Mouse (Mus musculus): ENCODE data around the gene Fam163a.

The Fam163a gene

DNA sequence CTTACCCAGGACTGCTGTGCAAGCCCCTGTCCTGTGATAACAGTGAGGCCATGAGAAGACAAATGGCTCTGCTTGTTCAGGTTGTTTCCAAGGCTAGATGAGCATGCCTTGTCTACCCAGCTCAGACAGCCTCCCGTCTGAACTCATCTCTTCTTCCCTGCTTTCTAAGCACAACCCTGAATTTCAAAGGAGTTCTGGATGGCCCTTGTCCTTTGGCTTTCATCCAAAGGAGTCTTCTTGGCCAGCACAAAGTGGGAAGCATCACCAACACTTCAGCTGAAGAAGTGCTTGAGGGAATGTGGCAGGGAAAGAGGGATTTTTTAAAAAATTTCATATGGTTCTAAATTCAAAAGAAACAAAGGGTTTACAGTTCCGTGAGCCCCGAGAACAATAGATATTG is 3.8 kb downstream of the Fam163a start:
- no peak for DNase-seq (ENCODE audit: low spot score in 2 of 2)

DNA sequence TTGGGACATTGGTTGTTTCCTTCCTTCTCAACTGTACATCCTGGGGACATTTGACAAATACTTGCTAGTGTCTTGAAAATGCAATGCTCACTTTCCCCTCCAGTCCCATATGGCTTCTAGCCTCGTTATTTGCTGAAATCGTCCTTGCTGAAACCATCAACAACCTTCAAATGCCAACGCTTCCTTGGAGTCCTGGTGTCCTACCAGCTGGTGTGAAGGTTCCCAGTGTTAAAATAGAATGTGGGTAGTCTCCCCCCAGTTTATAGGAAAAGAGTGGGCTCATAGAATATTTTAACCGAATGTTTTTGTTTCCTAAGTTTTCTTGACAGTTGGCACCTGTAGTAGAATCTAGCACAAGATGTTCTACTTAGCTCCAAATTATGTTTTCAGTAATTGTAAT is 7.2 kb downstream of the Fam163a start:
- peak in 1 of 2 experiments; percentile 44 for DNase-seq (ENCODE audit: low spot score in 2 of 2)

GRCm38 (mm10) chr1:156193292-156193691 is 11.5 kb downstream of the Fam163a start:
- no peak for DNase-seq (ENCODE audit: low spot score in 2 of 2)

GRCm38 (mm10) chr1:156192853-156193252 is 12.0 kb downstream of the Fam163a start:
- no peak for DNase-seq (ENCODE audit: low spot score in 2 of 2)

DNA sequence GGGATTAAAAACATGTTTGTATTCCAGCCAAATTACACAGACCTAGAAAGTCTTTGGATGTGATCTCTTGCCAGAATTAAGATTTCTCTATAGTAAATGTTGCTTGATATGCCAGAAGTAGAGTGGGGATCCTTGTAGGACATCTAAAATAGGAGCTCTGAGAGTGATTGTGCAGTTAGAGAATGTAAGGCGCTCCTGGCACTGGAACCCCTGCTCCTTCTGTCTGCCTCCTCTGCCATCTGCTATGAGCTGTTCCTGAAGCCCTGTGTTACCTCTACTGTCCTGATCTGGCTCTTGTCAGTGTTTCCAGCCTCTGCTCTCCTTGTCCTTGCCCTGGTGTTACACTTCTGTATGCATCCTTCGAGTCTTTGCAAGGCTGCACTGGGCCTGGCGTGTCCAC is 18.2 kb downstream of the Fam163a start:
- DNase-seq (ENCODE audit: low spot score in 2 of 2): peak; percentile 44 to 75

GRCm38 (mm10) chr1:156184158-156184571 is 20.7 kb downstream of the Fam163a start:
- no peak for DNase-seq (ENCODE audit: low spot score in 2 of 2)

DNA sequence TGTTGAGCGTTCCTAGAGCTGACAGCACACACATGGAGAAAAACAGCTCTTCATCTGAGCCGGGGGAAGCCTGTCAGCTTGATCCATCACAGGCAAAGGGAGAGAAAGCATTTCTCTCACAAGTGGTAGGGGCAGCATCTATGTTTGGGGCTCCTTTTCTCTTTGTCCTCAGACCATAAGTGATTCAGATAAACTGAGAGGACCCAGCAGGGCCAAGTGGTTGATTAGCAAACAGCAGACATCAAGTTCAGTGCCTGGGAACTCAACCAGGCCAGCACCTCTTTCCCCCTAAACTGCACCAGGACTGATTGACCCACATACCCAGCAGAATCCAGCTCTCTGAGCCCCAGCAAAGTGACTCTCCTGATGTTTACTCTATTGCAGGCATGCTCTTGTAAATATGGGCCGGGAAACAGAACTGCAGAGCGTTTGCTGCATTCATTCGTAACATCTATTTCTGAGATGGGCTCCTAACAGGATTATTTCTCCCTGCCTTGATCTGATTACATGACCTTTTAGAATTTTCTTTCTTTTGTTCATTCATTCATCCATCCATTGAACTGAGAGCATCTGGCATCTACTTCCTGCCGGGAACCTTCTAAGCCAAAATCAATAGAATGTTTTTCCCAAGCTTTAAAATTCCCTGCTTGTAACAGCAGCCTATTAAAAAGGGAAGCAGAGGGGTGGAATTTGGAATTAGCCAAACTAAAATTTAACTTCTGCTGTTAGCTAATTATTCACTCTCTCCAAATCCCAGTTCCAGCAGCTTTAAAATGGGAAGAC is 21.5 kb downstream of the Fam163a start:
- DNase-seq (ENCODE audit: low spot score in 2 of 2): peak in 1 of 2 experiments; percentile 42

DNA sequence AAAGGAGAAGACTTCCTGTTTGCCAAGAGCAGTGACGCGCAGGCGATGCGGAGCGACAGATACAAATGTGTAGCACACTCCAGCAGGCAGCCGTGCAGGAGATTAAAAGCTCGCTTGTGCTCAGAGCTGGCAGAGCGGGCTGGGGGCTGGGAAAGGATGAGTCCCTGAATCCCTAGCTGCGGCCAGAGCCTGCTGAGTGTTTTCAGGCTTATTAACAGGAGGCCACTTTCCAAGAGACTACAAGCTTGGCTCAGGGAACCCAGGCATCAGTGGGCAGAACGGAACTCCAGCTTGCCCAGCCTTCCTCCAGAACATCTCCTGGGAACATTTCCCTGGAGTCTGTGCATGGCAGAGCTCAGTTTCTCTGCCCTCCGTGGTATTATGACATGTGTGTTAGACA is 25.0 kb downstream of the Fam163a start:
- peak; percentile 82 to 84 for DNase-seq (ENCODE audit: low spot score in 2 of 2)

DNA sequence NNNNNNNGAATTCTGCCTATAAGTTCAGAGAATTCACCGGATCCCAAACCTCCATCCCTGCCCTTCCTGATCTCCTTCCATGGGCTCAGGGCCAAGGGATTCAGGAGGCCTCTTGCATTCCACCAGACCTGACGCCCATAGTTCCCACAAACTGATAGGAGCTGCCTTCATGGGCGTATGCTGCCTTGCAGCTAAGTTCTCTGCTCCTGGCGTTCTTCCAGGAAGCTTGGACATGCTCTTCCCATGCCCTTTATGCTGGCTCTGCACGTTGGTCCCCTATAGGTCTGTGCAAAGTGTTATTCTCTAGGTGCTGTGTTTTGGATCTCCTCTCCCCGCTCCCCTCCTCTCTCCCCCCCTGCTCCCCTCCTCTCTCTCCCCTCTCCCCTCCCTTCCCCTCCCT is 36.1 kb downstream of the Fam163a start:
- DNase-seq (ENCODE audit: low spot score in 2 of 2): no peak

DNA sequence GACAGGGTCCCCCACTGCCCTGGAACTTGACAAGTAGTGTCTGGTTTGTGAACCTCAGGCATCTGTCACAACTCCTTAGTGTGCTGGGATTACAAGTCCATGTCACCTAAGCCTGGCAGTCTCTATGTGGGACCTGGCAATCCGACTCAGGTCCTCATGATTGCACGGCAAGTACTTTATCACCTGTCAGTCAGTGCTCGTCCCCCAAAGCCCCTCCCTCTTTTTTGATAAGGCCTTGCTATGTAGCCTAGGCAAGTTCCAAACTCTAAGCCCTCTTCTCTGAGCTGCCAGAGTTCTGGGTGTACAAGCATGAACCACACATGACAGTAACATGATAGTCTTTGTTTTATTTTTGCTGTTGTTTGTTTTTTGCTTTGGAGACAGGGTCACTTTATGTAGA is 88.1 kb downstream of the Fam163a start:
- no peak for DNase-seq (ENCODE audit: low spot score in 2 of 2)

DNA sequence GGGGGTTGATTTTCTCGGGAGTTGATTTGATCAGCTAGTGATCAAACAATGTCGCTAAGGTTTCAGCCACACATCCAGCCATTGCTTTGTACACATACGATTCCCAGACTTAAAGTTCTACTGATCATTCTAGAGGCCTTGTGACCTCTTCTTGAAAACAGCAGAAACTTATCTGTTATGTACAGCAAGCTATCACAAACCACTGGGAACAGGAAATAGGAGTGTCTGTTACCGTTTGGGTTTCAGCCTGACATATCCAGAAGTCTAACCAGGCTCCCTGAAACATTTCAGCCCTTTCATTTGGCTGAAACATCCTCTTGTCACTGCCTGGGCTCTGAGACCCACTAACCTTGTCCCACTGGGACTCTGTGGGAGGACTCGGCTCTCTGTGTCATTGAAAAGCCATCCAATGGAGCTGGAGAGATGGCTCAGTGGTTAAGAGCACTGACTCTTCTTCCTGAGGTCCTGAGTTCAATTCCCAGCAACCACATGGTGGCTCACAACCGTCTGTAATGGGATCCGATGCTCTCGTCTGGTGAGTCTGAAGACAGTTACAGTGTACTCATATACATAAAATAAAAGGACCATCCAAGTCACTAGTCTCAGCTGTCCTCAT is 90.8 kb downstream of the Fam163a start:
- no peak for DNase-seq (ENCODE audit: low spot score in 2 of 2)

DNA sequence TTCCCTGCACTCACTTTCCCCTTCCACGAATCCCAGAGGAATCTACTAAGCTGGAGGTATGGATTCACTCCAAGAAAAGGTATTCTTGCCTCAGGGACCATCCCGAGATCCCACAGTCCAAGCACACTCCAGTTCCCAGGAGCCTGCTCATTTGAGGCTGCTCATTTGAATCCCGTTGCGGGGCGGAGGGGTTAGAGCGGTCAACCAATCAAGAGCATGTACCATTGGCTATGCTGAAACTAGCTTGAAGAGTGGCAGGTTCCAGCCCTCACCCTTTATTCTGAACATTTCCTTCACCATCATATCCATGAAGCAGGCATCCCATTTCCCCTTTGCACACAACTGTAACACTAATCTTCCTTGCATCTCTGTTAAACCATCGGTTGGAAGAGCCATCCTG is 92.7 kb downstream of the Fam163a start:
- no peak for DNase-seq (ENCODE audit: low spot score in 2 of 2)

DNA sequence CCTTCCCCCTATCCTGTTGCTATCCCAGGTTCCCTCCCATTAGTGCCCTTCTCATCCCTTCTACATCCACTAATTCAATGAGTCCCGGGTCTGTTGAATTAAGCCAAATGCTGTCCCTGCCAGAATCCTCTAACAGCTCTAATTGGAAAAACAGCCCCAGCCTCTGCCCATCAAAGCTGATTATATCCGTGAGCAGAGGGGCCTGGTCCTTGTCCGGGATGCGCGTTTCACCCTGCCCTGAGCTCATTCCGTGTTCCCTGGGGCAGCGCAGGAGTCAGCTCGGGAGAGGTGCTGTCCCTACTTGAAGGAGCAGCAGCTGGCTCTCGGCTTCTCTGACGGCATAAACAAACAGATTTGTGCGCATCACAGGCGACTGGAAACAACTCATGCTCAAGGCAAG is 93.1 kb downstream of the Fam163a start:
- no peak for DNase-seq (ENCODE audit: low spot score in 2 of 2)

- no peak for DNase-seq (ENCODE audit: low spot score in 2 of 2)
Observed at GRCm38 (mm10) chr1:156111090-156111489, 93.7 kb downstream of the Fam163a start.

- no peak for DNase-seq (ENCODE audit: low spot score in 2 of 2)
Observed at GRCm38 (mm10) chr1:156108400-156108799, 96.4 kb downstream of the Fam163a start.

- no peak for DNase-seq (ENCODE audit: low spot score in 2 of 2)
Observed at GRCm38 (mm10) chr1:156107424-156107823, 97.4 kb downstream of the Fam163a start.

DNA sequence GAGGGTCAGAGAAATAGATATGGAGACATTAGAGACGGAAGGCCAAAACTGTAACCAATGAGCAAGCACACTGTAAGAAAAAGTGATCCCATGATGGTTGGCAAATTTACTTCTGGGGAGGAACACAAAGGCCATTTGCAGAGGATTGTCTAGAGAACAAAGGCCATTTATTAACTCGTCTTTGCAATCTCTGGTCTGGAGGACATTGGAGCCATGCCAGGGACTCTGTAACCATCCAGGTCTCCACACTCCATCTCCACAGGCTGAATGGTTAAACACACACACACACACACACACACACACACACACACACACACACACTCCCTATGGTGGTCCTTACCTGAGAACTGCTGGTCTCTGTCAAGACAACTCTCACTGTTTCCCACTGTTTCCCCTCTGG is 99.4 kb downstream of the Fam163a start:
- no peak for DNase-seq (ENCODE audit: low spot score in 2 of 2)

GRCm38 (mm10) chr1:156103763-156104162 is 101.1 kb downstream of the Fam163a start:
- no peak for DNase-seq (ENCODE audit: low spot score in 2 of 2)

- no peak for DNase-seq (ENCODE audit: low spot score in 2 of 2)
Observed at GRCm38 (mm10) chr1:156091811-156092210, 113.0 kb downstream of the Fam163a start.

DNA sequence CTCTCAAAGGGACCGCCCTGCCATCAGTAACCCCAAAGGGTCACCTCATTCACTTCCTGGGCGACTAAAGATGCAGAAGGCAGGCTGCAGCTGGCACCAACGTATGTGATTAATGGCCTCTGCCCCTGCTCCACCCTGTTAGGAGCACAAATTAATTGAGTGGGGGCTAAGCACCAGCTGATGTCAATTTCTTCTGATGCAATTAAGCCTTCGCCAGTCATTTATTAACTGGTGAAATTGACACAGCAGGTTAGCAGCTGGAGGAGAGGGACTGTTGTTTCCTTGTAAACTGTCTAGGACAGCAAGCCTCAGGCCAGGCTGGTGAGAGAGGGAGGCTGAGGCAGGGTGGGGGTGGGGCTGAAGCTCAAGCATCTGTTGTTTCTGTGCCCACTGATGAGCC is 114.8 kb downstream of the Fam163a start:
- DNase-seq (ENCODE audit: low spot score in 2 of 2): no peak

DNA sequence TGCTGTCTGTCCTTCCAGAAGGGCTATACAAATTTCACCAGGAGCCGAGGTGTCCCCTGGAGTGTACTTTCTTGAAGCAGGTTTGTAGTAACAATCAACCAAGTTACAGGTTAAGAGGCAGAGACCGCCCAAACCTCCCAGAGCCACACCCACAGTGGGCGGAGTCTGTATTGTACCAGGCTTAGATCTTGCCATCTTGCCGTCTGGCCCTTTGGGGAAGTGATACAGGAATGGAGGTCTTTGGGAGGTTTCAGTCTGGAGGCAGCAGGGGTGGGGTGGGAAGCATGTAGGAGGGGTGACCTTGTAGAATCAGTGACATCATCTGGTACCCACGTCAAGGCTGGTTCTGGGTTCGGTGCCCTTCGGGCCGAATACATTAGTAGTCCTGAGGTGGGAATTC is 115.3 kb downstream of the Fam163a start:
- no peak for DNase-seq (ENCODE audit: low spot score in 2 of 2)

GRCm38 (mm10) chr1:156087586-156087985 is 117.2 kb downstream of the Fam163a start:
- no peak for DNase-seq (ENCODE audit: low spot score in 2 of 2)

- DNase-seq (ENCODE audit: low spot score in 2 of 2): peak; percentile 50 to 62
Observed at GRCm38 (mm10) chr1:156085770-156086169, 119.1 kb downstream of the Fam163a start.

All from right cerebral cortex, postnatal 10 days (tissue).